Mouse (Mus musculus) bone marrow macrophage, adult 2 months (primary cell): ENCODE measurements around the gene Ttll5.

Source experiments
- CTCF ChIP-seq: IDR thresholded peaks from 2 replicates; pipeline ENCODE4 v1.5.1; 2012; ENCODE audit warnings: low read depth, mild to moderate bottlenecking, low read length, moderate library complexity
- POLR2A ChIP-seq: IDR thresholded peaks from 2 replicates; pipeline ENCODE4 v1.6.1; 2012; ENCODE audit warnings: mild to moderate bottlenecking, low read depth, low read length, borderline replicate concordance

DNA sequence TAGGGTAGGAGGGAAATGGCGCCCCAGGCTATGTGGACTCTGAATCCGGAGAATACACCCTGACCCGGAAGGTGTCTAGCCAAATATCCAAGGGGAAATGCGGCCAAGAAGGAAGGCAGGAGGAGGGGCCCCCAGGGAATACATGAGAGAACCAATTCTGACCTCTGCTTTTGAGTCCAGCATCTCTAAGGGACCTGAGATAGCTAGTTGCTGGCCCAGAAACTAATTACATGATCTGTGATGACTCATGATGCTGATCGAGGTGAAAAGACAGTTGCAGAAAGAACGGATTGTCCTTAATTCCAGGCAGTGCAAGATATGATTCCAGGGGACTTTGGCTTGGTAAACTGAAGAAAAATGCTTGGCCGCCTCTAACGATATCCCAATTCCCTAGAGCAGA, 232.5 kb downstream of the Ttll5 start:
- TF ChIP-seq CTCF (no peak), POLR2A (no peak)
